Mouse (Mus musculus) cerebellum, adult 2 months (tissue): Measurements from ENCODE around the gene Cttn.

Experiments used
- CTCF ChIP-seq: fragments of 200-500 bp; IDR thresholded peaks from 2 replicates; pipeline ENCODE4 v1.5.1; 2011; ENCODE audit warnings: low read depth, mild to moderate bottlenecking, control low read depth, low read length, moderate library complexity, borderline replicate concordance; ENCODE audit not compliant: insufficient read depth
- POLR2A ChIP-seq: fragments of 200-500 bp; IDR thresholded peaks from 2 replicates; pipeline ENCODE4 v1.6.1; 2011; ENCODE audit warnings: low read length, control low read depth, borderline replicate concordance; ENCODE audit not compliant: insufficient read depth

GRCm38 (mm10) chr7:144516711-144517110 lies 45.9 kb upstream of the Cttn start:
- TF ChIP-seq POLR2A (no peak), CTCF (no peak)
